Mouse (Mus musculus): ENCODE measurements around the gene Oosp1.

The Oosp1 gene

GRCm38 (mm10) chr19:11690839-11691238 is at the start of gene Oosp1:
Oosp1 (minus strand) TSS chr19:11691150.
- DNase-seq, result no peak

GRCm38 (mm10) chr19:11736455-11736854 is 45.5 kb upstream of the Oosp1 start:
- no peak for DNase-seq

DNA sequence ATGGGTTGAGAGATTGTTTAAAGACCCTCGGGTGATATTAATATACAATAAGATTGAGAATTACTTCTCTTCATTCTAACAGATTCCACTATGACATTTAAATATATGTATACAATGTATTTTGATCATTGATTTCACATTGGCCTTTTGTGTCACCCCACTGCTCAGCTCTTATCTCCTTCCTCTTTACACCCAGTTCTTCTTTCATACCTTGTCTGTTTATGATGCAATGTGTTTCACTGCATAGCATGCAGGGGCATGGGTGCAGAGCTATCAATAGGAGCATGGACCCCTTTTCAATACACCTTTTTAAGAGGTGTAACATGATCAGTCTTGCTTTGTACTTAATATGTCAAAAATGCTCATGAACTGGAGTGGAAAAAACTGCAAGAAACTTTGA is 39.3 kb upstream of the Oosp1 start:
- no peak for DNase-seq

- no peak for DNase-seq
Observed at GRCm38 (mm10) chr19:11727304-11727703, 36.4 kb upstream of the Oosp1 start.

GRCm38 (mm10) chr19:11725915-11726314 is 35.0 kb upstream of the Oosp1 start:
- DNase-seq, result no peak

DNA sequence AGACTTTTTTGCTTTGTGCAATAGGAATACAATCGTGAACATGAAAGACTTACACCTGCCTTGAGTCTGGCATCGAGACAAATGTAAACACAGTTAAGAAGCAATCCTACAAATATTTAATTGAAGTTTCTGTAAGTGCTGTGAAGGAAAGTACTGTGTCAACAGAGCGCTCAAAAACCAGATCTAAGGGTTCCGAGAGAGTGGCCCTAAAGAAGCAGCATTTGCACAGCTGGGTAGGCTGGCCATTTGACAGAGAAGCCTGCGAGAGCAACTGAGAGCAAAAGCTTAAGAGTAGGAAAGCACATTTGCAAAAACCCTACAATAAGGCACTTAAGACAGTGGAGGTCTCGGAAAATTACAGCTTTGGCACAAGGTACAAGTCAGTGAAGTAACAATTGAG is 33.3 kb upstream of the Oosp1 start:
- DNase-seq, result no peak

GRCm38 (mm10) chr19:11723870-11724269 is 32.9 kb upstream of the Oosp1 start:
- DNase-seq, result no peak

- no peak for DNase-seq
Observed at GRCm38 (mm10) chr19:11720071-11720470, 29.1 kb upstream of the Oosp1 start.

DNA sequence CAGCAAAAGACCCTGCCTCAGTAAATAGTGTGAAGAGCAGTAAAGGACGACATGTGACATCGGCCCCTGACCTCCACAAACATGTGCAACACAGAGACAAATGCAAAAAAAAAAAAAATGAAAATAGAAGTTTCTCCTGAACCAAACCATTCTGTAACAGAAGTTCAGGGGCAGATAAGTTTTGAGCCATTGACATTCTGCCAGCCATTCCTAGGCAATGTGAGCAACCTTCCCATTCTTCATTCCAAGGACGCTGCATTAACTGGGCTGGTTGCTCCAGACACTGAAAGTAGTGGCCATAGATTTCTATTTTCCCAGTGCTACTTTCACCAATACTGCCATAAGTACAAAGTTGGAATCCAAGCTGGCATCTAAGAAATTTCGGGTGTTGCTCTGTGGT is 21.5 kb upstream of the Oosp1 start:
- no peak for DNase-seq

- DNase-seq, result no peak
Observed at GRCm38 (mm10) chr19:11698342-11698741, 7.4 kb upstream of the Oosp1 start.

DNA sequence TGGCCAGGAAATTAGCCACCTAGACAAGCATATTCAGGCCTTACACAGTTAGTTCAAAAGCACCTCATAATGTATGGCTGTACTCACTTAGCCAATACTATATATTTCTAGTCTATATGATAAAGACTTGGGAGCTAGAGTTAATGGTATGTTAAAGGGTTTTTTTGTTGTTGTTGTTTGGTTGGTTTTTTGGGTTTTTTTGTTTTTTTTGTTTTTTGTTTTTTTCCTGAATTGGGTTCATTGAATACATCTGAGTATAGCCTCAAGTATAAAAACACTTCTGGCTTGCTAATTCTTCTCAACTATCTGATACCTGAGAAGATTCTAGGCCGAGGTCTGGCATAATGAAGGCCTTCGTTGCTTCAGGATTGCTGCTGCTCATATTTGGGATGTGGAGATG is 5.8 kb upstream of the Oosp1 start, which contains the start of gene Oosp3:
TSS of gene Oosp3 (plus strand) at position 301 of the 400 bp plus-strand sequence.
- DNase-seq, result no peak

GRCm38 (mm10) chr19:11691454-11691853 is 504 bp upstream of the Oosp1 start:
- no peak for DNase-seq

DNA sequence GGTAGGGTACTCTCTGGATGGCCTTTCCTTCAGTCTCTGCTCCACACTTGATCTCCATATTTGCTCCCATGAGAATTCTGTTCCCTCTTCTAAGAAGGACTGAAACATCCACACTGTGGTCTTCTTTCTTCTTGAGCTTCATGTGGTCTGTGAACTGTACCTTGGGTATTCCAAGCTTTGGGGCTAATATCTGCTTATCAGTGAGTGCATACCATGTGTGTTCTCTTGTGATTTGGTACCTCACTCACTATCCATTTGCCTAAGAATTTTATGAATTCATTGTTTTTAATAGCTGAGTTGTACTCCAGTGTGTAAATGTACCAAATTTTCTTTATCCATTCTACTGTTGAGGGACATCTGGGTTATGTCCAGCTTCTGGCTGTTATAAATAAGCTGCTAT is 29.4 kb downstream of the Oosp1 start:
- no peak for DNase-seq

GRCm38 (mm10) chr19:11660459-11660858 is 30.5 kb downstream of the Oosp1 start, which contains the start of gene Oosp2:
Oosp2 (minus strand) TSS chr19:11660559.
- no peak for DNase-seq

GRCm38 (mm10) chr19:11659142-11659541 is 31.8 kb downstream of the Oosp1 start:
- DNase-seq, result no peak

DNA sequence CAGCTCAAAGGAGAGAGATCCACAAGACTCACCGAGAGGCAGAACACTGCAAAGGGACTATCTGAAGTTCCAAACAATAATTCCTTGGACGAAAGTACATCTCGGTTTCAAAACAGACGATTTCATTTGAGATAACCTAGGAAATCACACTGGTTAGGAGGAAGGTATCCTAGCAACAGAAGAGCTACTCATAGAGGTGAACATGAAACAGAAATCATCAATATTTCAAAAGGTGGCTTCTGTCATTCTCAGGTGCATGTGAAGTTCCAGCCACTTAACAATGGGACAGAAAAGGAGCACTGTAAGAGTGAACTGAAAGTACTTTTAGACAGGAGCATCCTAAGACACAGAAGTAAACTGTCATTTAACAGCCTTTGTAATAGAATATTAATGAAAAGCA is 41.4 kb downstream of the Oosp1 start:
- no peak for DNase-seq

- no peak for DNase-seq
Observed at GRCm38 (mm10) chr19:11646166-11646565, 44.8 kb downstream of the Oosp1 start.

- DNase-seq, result no peak
Observed at GRCm38 (mm10) chr19:11640732-11641131, 50.2 kb downstream of the Oosp1 start, which contains the start of gene Ms4a3. Ms4a3 (minus strand) TSS chr19:11640851.

GRCm38 (mm10) chr19:11639038-11639437 is 51.9 kb downstream of the Oosp1 start:
- DNase-seq, result no peak

DNA sequence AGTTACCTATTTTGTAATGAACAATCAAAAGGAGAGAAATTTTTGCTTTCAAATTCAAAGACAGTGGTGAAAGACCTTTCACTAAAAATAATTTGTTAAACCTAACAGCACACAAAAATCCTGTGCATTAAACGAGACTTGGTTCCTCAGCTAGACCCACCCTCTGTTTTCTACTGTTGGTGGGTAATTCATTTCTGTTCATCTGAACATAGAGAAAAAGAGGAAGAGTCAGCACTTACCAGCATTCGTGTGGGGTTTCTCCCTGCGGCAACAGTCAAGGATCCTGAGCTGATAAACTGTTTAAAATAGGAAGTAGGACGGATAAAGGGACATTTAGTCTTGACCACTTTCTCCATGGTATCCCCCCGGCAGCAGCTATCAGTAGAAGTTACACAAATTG is 55.4 kb downstream of the Oosp1 start:
- no peak for DNase-seq

- no peak for DNase-seq
Observed at GRCm38 (mm10) chr19:11634330-11634729, 56.6 kb downstream of the Oosp1 start.

- DNase-seq, result no peak
Observed at GRCm38 (mm10) chr19:11633732-11634131, 57.2 kb downstream of the Oosp1 start.

DNA sequence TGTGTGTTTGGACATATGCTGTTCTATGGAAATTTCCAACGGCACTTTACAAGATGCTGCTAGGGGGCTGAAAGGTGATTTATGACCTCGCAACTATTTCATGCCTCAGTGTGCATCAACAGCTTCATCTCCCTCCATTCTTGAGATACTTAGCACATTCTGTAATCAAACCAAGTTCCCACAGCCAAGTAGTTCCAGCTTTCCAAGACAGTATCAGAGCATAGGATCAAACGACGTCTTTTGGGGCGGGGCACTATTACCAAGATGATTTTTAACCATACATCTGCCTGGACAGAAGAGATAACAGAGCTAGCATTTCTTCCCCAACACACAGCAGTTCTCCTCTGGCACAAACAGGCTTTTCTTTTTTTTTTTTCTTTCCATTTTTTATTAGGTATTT is 65.7 kb downstream of the Oosp1 start:
- DNase-seq, result no peak

DNA sequence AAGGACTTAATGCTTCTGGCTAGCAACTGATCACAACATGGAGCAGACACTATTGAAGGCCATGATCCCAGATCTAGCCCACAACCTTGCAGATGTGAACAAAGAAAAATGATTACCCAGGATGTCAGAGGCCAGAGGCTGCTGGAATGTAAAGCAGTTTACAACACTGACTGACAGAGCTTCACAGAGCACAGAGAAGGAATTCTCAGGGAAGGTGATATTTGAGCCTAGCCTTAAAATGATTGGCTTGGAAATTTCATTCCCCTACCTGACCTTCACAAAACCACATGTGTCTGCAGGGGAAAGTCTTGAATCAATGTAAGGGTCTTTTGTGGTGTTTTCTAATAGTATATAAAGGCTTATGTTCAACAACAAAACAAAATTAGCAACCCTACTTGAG is 66.2 kb downstream of the Oosp1 start:
- DNase-seq, result no peak

GRCm38 (mm10) chr19:11623551-11623950 is 67.4 kb downstream of the Oosp1 start, which contains the start of gene Ms4a2:
Ms4a2 (minus strand) TSS chr19:11623719.
- no peak for DNase-seq

DNA sequence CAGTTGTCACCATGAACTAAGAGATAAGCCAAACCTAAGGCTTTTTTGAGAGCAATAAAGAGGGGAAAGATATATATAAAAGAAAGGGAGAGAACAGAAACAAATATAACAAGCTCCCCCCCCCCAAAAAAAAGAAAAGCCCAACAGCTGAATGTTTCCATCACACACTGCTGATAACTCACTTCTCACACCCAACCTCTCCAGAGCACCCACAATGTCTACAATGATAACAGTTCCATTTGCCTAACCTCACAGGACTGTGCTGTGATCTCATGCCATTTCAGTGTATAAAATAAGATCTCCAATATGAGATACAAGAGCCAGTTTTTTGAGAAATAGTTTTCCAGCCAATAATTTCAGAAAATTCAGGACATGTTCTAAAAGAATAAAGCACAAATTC is 73.0 kb downstream of the Oosp1 start:
- no peak for DNase-seq
